25 mouse cellular contexts compared by ENCODE assay signal in genomic region chr10:89483113-89483512, GRCm38 (mm10). TPM values are rescaled to one million over a fixed set of nuclear protein-coding genes. Genes with fewer than 3 reads are reported as not detected.
"Had no signal": no experiment of that assay in that cellular context is flagged by ENCODE, and none has a peak within 500 bp of the region (broad histone marks: within the 10 kb centered on the region; RNA-seq: fewer than 3 reads in every experiment).

No protein-coding gene starts in this region.

- H3K4me3 ChIP-seq: kidney, embryonic 15.5 days; left cerebral cortex, adult 2 months; limb, embryonic 12.5 days; limb, embryonic 15.5 days; lung, embryonic 15.5 days; midbrain, embryonic 13.5 days; neural tube, embryonic 12.5 days; neural tube, embryonic 15.5 days; stomach, embryonic 15.5 days had no signal

- H3K27ac ChIP-seq: kidney, embryonic 15.5 days; left cerebral cortex, adult 2 months; limb, embryonic 12.5 days; limb, embryonic 15.5 days; liver, embryonic 14.5 days; lung, embryonic 15.5 days; midbrain, embryonic 13.5 days; neural tube, embryonic 12.5 days; neural tube, embryonic 15.5 days; stomach, embryonic 15.5 days had no signal

- H3K27me3 ChIP-seq: kidney, embryonic 15.5 days; limb, embryonic 12.5 days; limb, embryonic 15.5 days; lung, embryonic 15.5 days; midbrain, embryonic 13.5 days; neural tube, embryonic 15.5 days; stomach, embryonic 15.5 days had no signal

- DNase-seq: kidney, adult 11 months; kidney, adult 8-10 months; kidney, postnatal 10 days; kidney, postnatal 36 days; layer of hippocampus, postnatal 36 days; left cerebral cortex, postnatal 4 days; liver, postnatal 0 days; lung, postnatal 10 days; lung, postnatal 36 days; right cerebral cortex, adult 18-20 months; right cerebral cortex, postnatal 14 days; right cerebral cortex, postnatal 4 days; spleen, adult 18-20 months; thymus, postnatal 36 days had no signal

- H3K4me1 ChIP-seq: kidney, embryonic 15.5 days; limb, embryonic 12.5 days; limb, embryonic 15.5 days; lung, embryonic 15.5 days; stomach, embryonic 15.5 days had no signal

- H3K36me3 ChIP-seq: kidney, embryonic 15.5 days; limb, embryonic 12.5 days; limb, embryonic 15.5 days; lung, embryonic 15.5 days; midbrain, embryonic 13.5 days; neural tube, embryonic 12.5 days; neural tube, embryonic 15.5 days; stomach, embryonic 15.5 days had no signal

RNA-seq across cellular contexts. Expression of gene Nr1h4, which starts 50.3 kb away (rescaled TPM):
- total RNA-seq: left cerebral cortex, adult 2 months; megakaryocyte-erythroid progenitor cell, adult 5-6 weeks had no signal
- polyA plus RNA-seq: limb, embryonic 12.5 days; midbrain, embryonic 13.5 days; neural tube, embryonic 12.5 days; neural tube, embryonic 15.5 days had no signal
